Mouse (Mus musculus): ENCODE results near the gene Asns. TPM values are rescaled to one million over a fixed set of nuclear protein-coding genes. Genes with fewer than 3 reads are reported as not detected.
A peak's percentile ranks its signal among the peaks of the same experiment; 100 is the strongest.

The Asns gene
- polyA plus RNA-seq, 1 experiment from 2014 or later, result 428 TPM

- Histone ChIP-seq H3K4me2 (peak overlapping the region; percentile 59), H3K4me1 (peaks cover 64% of the 10 kb centered on the region), H3K4me3 (peak overlapping the region; percentile 10; the same call in 1 of the 2 replicates), H3K27ac (peak overlapping the region; percentile 86), H3K36me3 (no peaks in the 10 kb centered on the region), H3K27me3 (replicated peaks) (no peaks in the 10 kb centered on the region), H3K9ac (peak overlapping the region; percentile 29; the same call in 1 of the 2 replicates), H3K9me3 (replicated peaks) (no peaks in the 10 kb centered on the region)
- ATAC-seq, result peak; percentile 87
- 44% methylated on average over 6 of the region's 6 CpGs for WGBS (ENCODE audit: insufficient replicate concordance)
Observed at GRCm38 (mm10) chr6:7697999-7698699, 5.1 kb upstream of the Asns start.

- Histone ChIP-seq H3K36me3 (no peaks in the 10 kb centered on the region), H3K9ac (peak overlapping the region; percentile 29), H3K4me3 (no peak overlapping the region), H3K27me3 (replicated peaks) (no peaks in the 10 kb centered on the region), H3K9me3 (replicated peaks) (no peaks in the 10 kb centered on the region), H3K27ac (peak overlapping the region; percentile 86), H3K4me1 (peaks cover 65% of the 10 kb centered on the region), H3K4me2 (peak overlapping the region; percentile 59)
- 42% methylated on average over 4 of the region's 4 CpGs for WGBS (ENCODE audit: insufficient replicate concordance)
- ATAC-seq, result no peak
Observed at GRCm38 (mm10) chr6:7697077-7697643, 4.1 kb upstream of the Asns start.

- H3K9ac ChIP-seq, result peak overlapping the region; percentile 29
- peaks cover 69% of the 10 kb centered on the region for H3K4me1 ChIP-seq
- WGBS (ENCODE audit: insufficient replicate concordance), result 39% methylated on average over 3 of the region's 3 CpGs
- ATAC-seq, result no peak
- H3K4me3 ChIP-seq, result no peak overlapping the region
- H3K36me3 ChIP-seq, result no peaks in the 10 kb centered on the region
- peak overlapping the region; percentile 59 for H3K4me2 ChIP-seq
- H3K27me3 ChIP-seq (replicated peaks), result no peaks in the 10 kb centered on the region
- peak overlapping the region; percentile 86 for H3K27ac ChIP-seq
- H3K9me3 ChIP-seq (replicated peaks), result no peaks in the 10 kb centered on the region
Observed at GRCm38 (mm10) chr6:7696641-7697040, 3.6 kb upstream of the Asns start.

GRCm38 (mm10) chr6:7695901-7696300 lies 2.8 kb upstream of the Asns start:
- Histone ChIP-seq H3K4me2 (peak overlapping the region; percentile 12; the same call in 1 of the 2 replicates), H3K27ac (peak overlapping the region; percentile 86), H3K9me3 (replicated peaks) (no peaks in the 10 kb centered on the region), H3K36me3 (no peaks in the 10 kb centered on the region), H3K9ac (0 out of 2 replicates have a peak overlapping the region, but pooled peaks have one; percentile 1), H3K27me3 (replicated peaks) (no peaks in the 10 kb centered on the region), H3K4me3 (no peak overlapping the region), H3K4me1 (peaks cover 77% of the 10 kb centered on the region)
- ATAC-seq, result no peak
- 34% methylated on average over 4 of the region's 4 CpGs for WGBS (ENCODE audit: insufficient replicate concordance)

- H3K27ac ChIP-seq, result peak overlapping the region; percentile 93
- no peak for ATAC-seq
- H3K9ac ChIP-seq, result peak overlapping the region; percentile 91
- H3K4me2 ChIP-seq, result peak overlapping the region; percentile 85
- H3K4me3 ChIP-seq, result peak overlapping the region; percentile 97
- peaks cover 86% of the 10 kb centered on the region for H3K4me1 ChIP-seq
- H3K9me3 ChIP-seq (replicated peaks), result no peaks in the 10 kb centered on the region
- WGBS (ENCODE audit: insufficient replicate concordance), result 60% methylated on average over 5 of the region's 5 CpGs
- no peaks in the 10 kb centered on the region for H3K27me3 ChIP-seq (replicated peaks)
- H3K36me3 ChIP-seq, result peaks cover 13% of the 10 kb centered on the region
Observed at GRCm38 (mm10) chr6:7693666-7694065, 612 bp upstream of the Asns start.

GRCm38 (mm10) chr6:7692451-7692850 lies 603 bp downstream of the Asns start:
- WGBS (ENCODE audit: insufficient replicate concordance), result under 1% methylated on average over 12 of the region's 12 CpGs
- Histone ChIP-seq H3K9me3 (replicated peaks) (no peaks in the 10 kb centered on the region), H3K4me3 (peak overlapping the region; percentile 97), H3K27me3 (replicated peaks) (no peaks in the 10 kb centered on the region), H3K27ac (peak overlapping the region; percentile 93), H3K4me2 (peak overlapping the region; percentile 85), H3K9ac (peak overlapping the region; percentile 91), H3K4me1 (peaks cover 84% of the 10 kb centered on the region), H3K36me3 (peaks cover 23% of the 10 kb centered on the region)
- peak; percentile 33; the same call in 1 of the 2 replicates for ATAC-seq

GRCm38 (mm10) chr6:7692037-7692436 lies 1.0 kb downstream of the Asns start:
- Histone ChIP-seq H3K4me3 (peak overlapping the region; percentile 97), H3K4me1 (peaks cover 84% of the 10 kb centered on the region), H3K9me3 (replicated peaks) (no peaks in the 10 kb centered on the region), H3K27me3 (replicated peaks) (no peaks in the 10 kb centered on the region), H3K36me3 (peaks cover 26% of the 10 kb centered on the region), H3K4me2 (peak overlapping the region; percentile 85), H3K9ac (peak overlapping the region; percentile 91), H3K27ac (peak overlapping the region; percentile 93; the same call in 1 of the 2 replicates)
- 17% methylated on average over 15 of the region's 15 CpGs for WGBS (ENCODE audit: insufficient replicate concordance)
- ATAC-seq, result no peak

- H3K9ac ChIP-seq, result peak overlapping the region; percentile 91
- peak overlapping the region; percentile 85 for H3K4me2 ChIP-seq
- peaks cover 41% of the 10 kb centered on the region for H3K36me3 ChIP-seq
- no peak overlapping the region for H3K27ac ChIP-seq
- H3K4me3 ChIP-seq, result peak overlapping the region; percentile 97
- H3K9me3 ChIP-seq (replicated peaks), result no peaks in the 10 kb centered on the region
- no peaks in the 10 kb centered on the region for H3K27me3 ChIP-seq (replicated peaks)
- no peak for ATAC-seq
- peaks cover 78% of the 10 kb centered on the region for H3K4me1 ChIP-seq
- WGBS (ENCODE audit: insufficient replicate concordance), result 56% methylated on average over 9 of the region's 9 CpGs
Observed at GRCm38 (mm10) chr6:7690456-7690855, 2.6 kb downstream of the Asns start.

GRCm38 (mm10) chr6:7689180-7689579 lies 3.9 kb downstream of the Asns start:
- no peak overlapping the region for H3K9ac ChIP-seq
- H3K4me1 ChIP-seq, result peaks cover 68% of the 10 kb centered on the region
- H3K27ac ChIP-seq, result no peak overlapping the region
- no peaks in the 10 kb centered on the region for H3K27me3 ChIP-seq (replicated peaks)
- peaks cover 54% of the 10 kb centered on the region for H3K36me3 ChIP-seq
- peak overlapping the region; percentile 97 for H3K4me3 ChIP-seq
- peak overlapping the region; percentile 85 for H3K4me2 ChIP-seq
- ATAC-seq, result no peak
- 63% methylated on average over 12 of the region's 12 CpGs for WGBS (ENCODE audit: insufficient replicate concordance)
- no peaks in the 10 kb centered on the region for H3K9me3 ChIP-seq (replicated peaks)

GRCm38 (mm10) chr6:7686047-7686446 lies 7.0 kb downstream of the Asns start:
- Histone ChIP-seq H3K9me3 (replicated peaks) (no peaks in the 10 kb centered on the region), H3K9ac (0 out of 2 replicates have a peak overlapping the region, but pooled peaks have one; percentile 36), H3K4me1 (peaks cover 49% of the 10 kb centered on the region), H3K36me3 (peaks cover 84% of the 10 kb centered on the region), H3K4me3 (no peak overlapping the region), H3K27ac (no peak overlapping the region), H3K4me2 (no peak overlapping the region), H3K27me3 (replicated peaks) (no peaks in the 10 kb centered on the region)
- ATAC-seq, result no peak
- 49% methylated on average over 2 of the region's 2 CpGs for WGBS (ENCODE audit: insufficient replicate concordance)

- H3K27ac ChIP-seq, result no peak overlapping the region
- ATAC-seq, result no peak
- no peak overlapping the region for H3K4me3 ChIP-seq
- 0 out of 2 replicates have a peak, but pooled peaks cover 1% of the 10 kb centered on the region for H3K4me1 ChIP-seq
- H3K4me2 ChIP-seq, result no peak overlapping the region
- peaks cover 90% of the 10 kb centered on the region for H3K36me3 ChIP-seq
- H3K9ac ChIP-seq, result no peak overlapping the region
- WGBS (ENCODE audit: insufficient replicate concordance), result 83% methylated on average over 8 of the region's 8 CpGs
- H3K9me3 ChIP-seq (replicated peaks), result no peaks in the 10 kb centered on the region
- H3K27me3 ChIP-seq (replicated peaks), result no peaks in the 10 kb centered on the region
Observed at GRCm38 (mm10) chr6:7676194-7676901, 16.7 kb downstream of the Asns start.

Data from liver, embryonic 12.5 days (tissue).